Mouse (Mus musculus): Measurements from ENCODE around the gene Atxn1. TPM values are rescaled to one million over a fixed set of nuclear protein-coding genes. Genes with fewer than 3 reads are reported as not detected.

Gene Atxn1
- polyA plus RNA-seq, 1 experiment from 2014 or later = 5.9 TPM

GRCm38 (mm10) chr13:45934841-45935240, 30.0 kb downstream of the Atxn1 start:
- Histone ChIP-seq H3K4me1 (ENCODE audit: insufficient read depth, low read length) (peaks cover 27% of the 10 kb centered on the region), H3K27me3 (ENCODE audit: insufficient read depth, low read length) (no peaks in the 10 kb centered on the region), H3K4me3 (ENCODE audit: low read length) (no peak overlapping the region), H3K4me2 (replicated peaks; ENCODE audit: low read depth, low read length) (no peak overlapping the region), H3K36me3 (ENCODE audit: insufficient read depth, low read length) (peaks cover 4% of the 10 kb centered on the region; the same call in 1 of the 2 replicates), H3K9me3 (ENCODE audit: low read length) (peaks cover 4% of the 10 kb centered on the region; the same call in 1 of the 2 replicates), H3K9ac (replicated peaks; ENCODE audit: low read length) (no peak overlapping the region), H3K27ac (ENCODE audit: low read length) (no peak overlapping the region)
- no peak for ATAC-seq (ENCODE audit: low FRiP score, low TSS enrichment)
- 84% methylated on average over 6 of the region's 6 CpGs for WGBS

GRCm38 (mm10) chr13:45934085-45934484, 30.7 kb downstream of the Atxn1 start:
- Histone ChIP-seq H3K27ac (ENCODE audit: low read length) (no peak overlapping the region), H3K36me3 (ENCODE audit: insufficient read depth, low read length) (peaks cover 4% of the 10 kb centered on the region; the same call in 1 of the 2 replicates), H3K9me3 (ENCODE audit: low read length) (peaks cover 4% of the 10 kb centered on the region; the same call in 1 of the 2 replicates), H3K4me1 (ENCODE audit: insufficient read depth, low read length) (peaks cover 33% of the 10 kb centered on the region), H3K4me2 (replicated peaks; ENCODE audit: low read depth, low read length) (no peak overlapping the region), H3K9ac (replicated peaks; ENCODE audit: low read length) (no peak overlapping the region), H3K27me3 (ENCODE audit: insufficient read depth, low read length) (no peaks in the 10 kb centered on the region), H3K4me3 (ENCODE audit: low read length) (no peak overlapping the region)
- ATAC-seq (ENCODE audit: low FRiP score, low TSS enrichment) = no peak
- 79% methylated on average over 7 of the region's 7 CpGs for WGBS

GRCm38 (mm10) chr13:45932491-45932921, 32.3 kb downstream of the Atxn1 start:
- Histone ChIP-seq H3K9me3 (ENCODE audit: low read length) (peaks cover 4% of the 10 kb centered on the region; the same call in 1 of the 2 replicates), H3K27ac (ENCODE audit: low read length) (no peak overlapping the region), H3K4me3 (ENCODE audit: low read length) (no peak overlapping the region), H3K27me3 (ENCODE audit: insufficient read depth, low read length) (no peaks in the 10 kb centered on the region), H3K4me1 (ENCODE audit: insufficient read depth, low read length) (peaks cover 24% of the 10 kb centered on the region), H3K9ac (replicated peaks; ENCODE audit: low read length) (no peak overlapping the region), H3K36me3 (ENCODE audit: insufficient read depth, low read length) (peaks cover 4% of the 10 kb centered on the region; the same call in 1 of the 2 replicates), H3K4me2 (replicated peaks; ENCODE audit: low read depth, low read length) (no peak overlapping the region)
- no peak for ATAC-seq (ENCODE audit: low FRiP score, low TSS enrichment)
- WGBS = 72% methylated on average over 8 of the region's 8 CpGs

GRCm38 (mm10) chr13:45931891-45932290, 32.9 kb downstream of the Atxn1 start:
- Histone ChIP-seq H3K9me3 (ENCODE audit: low read length) (peaks cover 4% of the 10 kb centered on the region; the same call in 1 of the 2 replicates), H3K4me1 (ENCODE audit: insufficient read depth, low read length) (peaks cover 20% of the 10 kb centered on the region), H3K36me3 (ENCODE audit: insufficient read depth, low read length) (peaks cover 4% of the 10 kb centered on the region; the same call in 1 of the 2 replicates), H3K9ac (replicated peaks; ENCODE audit: low read length) (no peak overlapping the region), H3K4me2 (replicated peaks; ENCODE audit: low read depth, low read length) (no peak overlapping the region), H3K27me3 (ENCODE audit: insufficient read depth, low read length) (no peaks in the 10 kb centered on the region), H3K4me3 (ENCODE audit: low read length) (no peak overlapping the region), H3K27ac (ENCODE audit: low read length) (no peak overlapping the region)
- 53% methylated on average over 1 of the region's 1 CpGs for WGBS
- no peak for ATAC-seq (ENCODE audit: low FRiP score, low TSS enrichment)

- Histone ChIP-seq H3K4me3 (ENCODE audit: low read length) (no peak overlapping the region), H3K9me3 (ENCODE audit: low read length) (peaks cover 4% of the 10 kb centered on the region; the same call in 1 of the 2 replicates), H3K36me3 (ENCODE audit: insufficient read depth, low read length) (peaks cover 4% of the 10 kb centered on the region; the same call in 1 of the 2 replicates), H3K9ac (replicated peaks; ENCODE audit: low read length) (no peak overlapping the region), H3K27me3 (ENCODE audit: insufficient read depth, low read length) (no peaks in the 10 kb centered on the region), H3K4me1 (ENCODE audit: insufficient read depth, low read length) (peaks cover 15% of the 10 kb centered on the region), H3K27ac (ENCODE audit: low read length) (no peak overlapping the region), H3K4me2 (replicated peaks; ENCODE audit: low read depth, low read length) (no peak overlapping the region)
- 78% methylated on average over 5 of the region's 5 CpGs for WGBS
- ATAC-seq (ENCODE audit: low FRiP score, low TSS enrichment) = no peak
Observed at GRCm38 (mm10) chr13:45931215-45931614, 33.6 kb downstream of the Atxn1 start.

GRCm38 (mm10) chr13:45929744-45930143, 35.1 kb downstream of the Atxn1 start:
- 0 out of 2 replicates have a peak overlapping the region, but pooled peaks have one; percentile 14 for H3K27ac ChIP-seq (ENCODE audit: low read length)
- H3K9ac ChIP-seq (replicated peaks; ENCODE audit: low read length) = no peak overlapping the region
- WGBS = 55% methylated on average over 5 of the region's 5 CpGs
- ATAC-seq (ENCODE audit: low FRiP score, low TSS enrichment) = no peak
- H3K4me2 ChIP-seq (replicated peaks; ENCODE audit: low read depth, low read length) = no peak overlapping the region
- peaks cover 16% of the 10 kb centered on the region for H3K4me1 ChIP-seq (ENCODE audit: insufficient read depth, low read length)
- H3K4me3 ChIP-seq (ENCODE audit: low read length) = no peak overlapping the region
- peaks cover 4% of the 10 kb centered on the region; the same call in 1 of the 2 replicates for H3K36me3 ChIP-seq (ENCODE audit: insufficient read depth, low read length)
- H3K9me3 ChIP-seq (ENCODE audit: low read length) = peaks cover 4% of the 10 kb centered on the region; the same call in 1 of the 2 replicates
- no peaks in the 10 kb centered on the region for H3K27me3 ChIP-seq (ENCODE audit: insufficient read depth, low read length)

- ATAC-seq (ENCODE audit: low FRiP score, low TSS enrichment) = no peak
- H3K27ac ChIP-seq (ENCODE audit: low read length) = 0 out of 2 replicates have a peak overlapping the region, but pooled peaks have one; percentile 28
- H3K4me3 ChIP-seq (ENCODE audit: low read length) = no peak overlapping the region
- no peak overlapping the region for H3K9ac ChIP-seq (replicated peaks; ENCODE audit: low read length)
- peaks cover 21% of the 10 kb centered on the region for H3K4me1 ChIP-seq (ENCODE audit: insufficient read depth, low read length)
- no peaks in the 10 kb centered on the region for H3K27me3 ChIP-seq (ENCODE audit: insufficient read depth, low read length)
- H3K36me3 ChIP-seq (ENCODE audit: insufficient read depth, low read length) = no peaks in the 10 kb centered on the region
- no peak overlapping the region for H3K4me2 ChIP-seq (replicated peaks; ENCODE audit: low read depth, low read length)
- WGBS = 83% methylated on average over 4 of the region's 4 CpGs
- H3K9me3 ChIP-seq (ENCODE audit: low read length) = no peaks in the 10 kb centered on the region
Observed at GRCm38 (mm10) chr13:45925294-45925693, 39.5 kb downstream of the Atxn1 start.

GRCm38 (mm10) chr13:45924555-45924954, 40.3 kb downstream of the Atxn1 start:
- 60% methylated on average over 7 of the region's 7 CpGs for WGBS
- H3K9me3 ChIP-seq (ENCODE audit: low read length) = no peaks in the 10 kb centered on the region
- no peaks in the 10 kb centered on the region for H3K27me3 ChIP-seq (ENCODE audit: insufficient read depth, low read length)
- ATAC-seq (ENCODE audit: low FRiP score, low TSS enrichment) = no peak
- H3K4me2 ChIP-seq (replicated peaks; ENCODE audit: low read depth, low read length) = no peak overlapping the region
- H3K9ac ChIP-seq (replicated peaks; ENCODE audit: low read length) = no peak overlapping the region
- H3K36me3 ChIP-seq (ENCODE audit: insufficient read depth, low read length) = no peaks in the 10 kb centered on the region
- H3K27ac ChIP-seq (ENCODE audit: low read length) = 0 out of 2 replicates have a peak overlapping the region, but pooled peaks have one; percentile 28
- no peak overlapping the region for H3K4me3 ChIP-seq (ENCODE audit: low read length)
- peaks cover 16% of the 10 kb centered on the region for H3K4me1 ChIP-seq (ENCODE audit: insufficient read depth, low read length)

- no peak for ATAC-seq (ENCODE audit: low FRiP score, low TSS enrichment)
- H3K27ac ChIP-seq (ENCODE audit: low read length) = no peak overlapping the region
- peaks cover 13% of the 10 kb centered on the region; the same call in 1 of the 2 replicates for H3K4me1 ChIP-seq (ENCODE audit: insufficient read depth, low read length)
- no peaks in the 10 kb centered on the region for H3K27me3 ChIP-seq (ENCODE audit: insufficient read depth, low read length)
- no peaks in the 10 kb centered on the region for H3K9me3 ChIP-seq (ENCODE audit: low read length)
- H3K36me3 ChIP-seq (ENCODE audit: insufficient read depth, low read length) = no peaks in the 10 kb centered on the region
- no peak overlapping the region for H3K4me2 ChIP-seq (replicated peaks; ENCODE audit: low read depth, low read length)
- 94% methylated on average over 1 of the region's 1 CpGs for WGBS
- H3K4me3 ChIP-seq (ENCODE audit: low read length) = no peak overlapping the region
- H3K9ac ChIP-seq (replicated peaks; ENCODE audit: low read length) = no peak overlapping the region
Observed at GRCm38 (mm10) chr13:45923086-45923485, 41.7 kb downstream of the Atxn1 start.

- WGBS = 22% methylated on average over 9 of the region's 9 CpGs
- Histone ChIP-seq H3K27me3 (ENCODE audit: insufficient read depth, low read length) (no peaks in the 10 kb centered on the region), H3K9me3 (ENCODE audit: low read length) (no peaks in the 10 kb centered on the region), H3K9ac (replicated peaks; ENCODE audit: low read length) (no peak overlapping the region), H3K27ac (ENCODE audit: low read length) (0 out of 2 replicates have a peak overlapping the region, but pooled peaks have one; percentile 23), H3K4me3 (ENCODE audit: low read length) (no peak overlapping the region), H3K36me3 (ENCODE audit: insufficient read depth, low read length) (no peaks in the 10 kb centered on the region), H3K4me2 (replicated peaks; ENCODE audit: low read depth, low read length) (no peak overlapping the region), H3K4me1 (ENCODE audit: insufficient read depth, low read length) (peaks cover 13% of the 10 kb centered on the region; the same call in 1 of the 2 replicates)
- no peak; the same call in 1 of the 2 replicates for ATAC-seq (ENCODE audit: low FRiP score, low TSS enrichment)
Observed at GRCm38 (mm10) chr13:45922467-45922866, 42.3 kb downstream of the Atxn1 start.
